Mouse (Mus musculus) mature B cell (primary cell): ENCODE measurements around the gene Dzip1.

ENCODE experiments used
- in situ Hi-C: fragments of 300-500 bp; cut with MboI; formaldehyde crosslinking; loops from 2 replicates; pipeline ENCODE4 v1.14.3; 2019

The Dzip1 gene

DNA sequence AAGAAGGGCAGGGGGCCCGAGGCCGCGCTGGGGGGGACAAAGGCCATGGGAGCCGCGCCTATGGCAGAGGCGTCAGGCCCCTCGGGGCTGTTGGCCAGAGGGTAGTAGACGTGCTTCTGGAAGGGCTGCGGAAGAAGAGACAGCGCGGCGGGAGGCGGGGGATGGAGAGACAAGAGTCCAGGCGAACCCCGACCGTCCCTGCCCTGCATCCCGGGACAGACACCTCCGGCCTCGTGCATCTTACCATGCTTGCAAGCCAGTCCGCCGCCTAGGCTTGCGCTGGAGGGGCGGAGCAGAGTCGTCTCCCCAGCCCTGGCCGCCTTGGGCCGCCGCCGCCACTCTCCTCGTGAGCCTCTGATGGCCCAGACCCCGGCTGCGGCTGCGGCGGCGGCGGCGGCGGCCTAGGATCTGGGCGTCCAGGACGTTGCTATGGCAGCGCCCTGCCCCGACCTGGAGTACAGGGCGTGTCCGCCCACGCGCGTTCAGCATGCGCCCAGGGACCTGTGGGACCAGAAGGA, 2.5 kb downstream of the Dzip1 start:
- in situ Hi-C loops: no loop called here

DNA sequence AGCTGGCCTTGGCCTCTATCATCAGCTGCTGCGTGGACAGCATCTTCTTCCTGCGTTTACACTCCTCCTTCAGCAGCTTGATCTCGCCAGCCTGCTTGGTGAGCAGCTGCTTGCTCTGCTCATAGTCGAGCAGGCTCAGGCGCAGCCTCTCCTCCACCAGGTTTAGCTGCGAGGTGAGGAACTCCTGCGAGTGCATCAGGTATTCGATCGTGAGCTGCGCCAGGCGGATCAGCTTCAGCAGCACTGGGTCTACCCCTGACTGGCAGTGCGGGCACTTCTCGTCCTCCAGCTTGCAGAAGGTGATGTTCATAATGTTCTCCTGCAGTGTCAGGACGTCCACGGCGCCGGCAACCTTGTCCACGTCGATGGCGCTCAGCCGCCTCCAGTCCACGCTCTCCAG, 3.0 kb downstream of the Dzip1 start:
- in situ Hi-C loops: no loop called here

DNA sequence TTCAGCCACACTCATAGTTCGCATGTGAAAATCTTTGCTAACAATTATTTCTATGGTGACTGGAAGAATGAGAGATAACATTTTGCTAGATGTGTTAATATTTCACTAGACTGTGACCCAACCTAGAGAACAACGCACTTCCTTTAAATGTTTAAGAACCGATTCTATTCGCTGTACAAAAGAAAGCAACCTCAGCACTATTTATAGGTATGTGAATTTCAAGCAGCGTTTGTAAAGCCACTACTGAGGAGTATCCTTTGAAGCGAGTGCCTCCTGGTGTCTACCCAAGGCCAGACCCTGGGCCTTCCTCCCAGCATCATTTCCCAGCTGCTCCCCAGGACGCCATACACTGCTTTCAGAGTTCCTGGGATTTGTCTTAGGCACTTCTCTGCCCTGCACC, 4.6 kb downstream of the Dzip1 start:
- in situ Hi-C loops: no loop called here

- in situ Hi-C loops: no loop called here
Observed at GRCm38 (mm10) chr14:118919025-118919424, 6.2 kb downstream of the Dzip1 start.

GRCm38 (mm10) chr14:118913651-118914050, 11.6 kb downstream of the Dzip1 start:
- in situ Hi-C loops: no loop called here

GRCm38 (mm10) chr14:118911521-118911920, 13.7 kb downstream of the Dzip1 start:
- in situ Hi-C loops: no loop called here

DNA sequence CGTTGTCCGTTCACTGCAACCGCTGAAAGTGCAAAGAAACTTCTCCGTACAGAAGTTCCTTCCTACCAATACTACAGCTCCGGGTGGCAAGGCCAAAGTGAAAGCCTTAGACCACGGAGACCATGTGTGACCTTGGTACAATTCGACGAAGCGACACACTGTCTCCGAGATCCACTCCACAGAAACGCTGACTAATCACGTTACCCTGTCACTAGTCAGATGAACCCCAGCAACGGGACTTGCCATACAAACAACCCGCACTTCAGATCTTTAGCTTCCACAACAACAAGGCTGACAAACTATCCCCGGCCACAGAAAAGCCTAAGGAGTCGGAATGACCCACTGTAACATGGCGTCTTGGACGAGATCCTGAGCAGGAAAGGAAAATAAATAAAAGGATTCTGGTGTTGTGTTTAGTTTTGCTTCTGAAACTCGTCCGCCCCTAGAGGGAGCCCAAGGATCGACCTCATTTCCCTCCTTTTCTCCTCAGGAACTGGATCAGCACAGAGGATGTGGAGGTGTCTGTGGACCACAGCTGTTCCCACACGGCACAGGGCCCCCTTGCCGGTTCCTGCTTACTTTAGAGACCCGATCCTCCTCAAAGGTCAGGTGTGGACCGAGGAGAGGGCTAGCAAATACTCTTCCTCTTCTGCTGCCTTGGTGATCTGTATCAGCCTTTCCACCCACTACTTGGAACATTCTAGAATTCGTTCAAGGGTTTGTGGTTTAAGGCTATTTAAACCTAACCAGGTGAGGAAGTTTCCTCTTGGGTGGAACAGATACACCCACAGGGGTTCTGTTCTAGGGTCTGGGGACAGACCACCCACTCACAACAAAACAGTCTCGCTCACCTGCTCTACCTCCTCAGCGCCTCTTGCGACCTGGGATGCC, 14.7 kb downstream of the Dzip1 start:
- in situ Hi-C loops: no loop called here

DNA sequence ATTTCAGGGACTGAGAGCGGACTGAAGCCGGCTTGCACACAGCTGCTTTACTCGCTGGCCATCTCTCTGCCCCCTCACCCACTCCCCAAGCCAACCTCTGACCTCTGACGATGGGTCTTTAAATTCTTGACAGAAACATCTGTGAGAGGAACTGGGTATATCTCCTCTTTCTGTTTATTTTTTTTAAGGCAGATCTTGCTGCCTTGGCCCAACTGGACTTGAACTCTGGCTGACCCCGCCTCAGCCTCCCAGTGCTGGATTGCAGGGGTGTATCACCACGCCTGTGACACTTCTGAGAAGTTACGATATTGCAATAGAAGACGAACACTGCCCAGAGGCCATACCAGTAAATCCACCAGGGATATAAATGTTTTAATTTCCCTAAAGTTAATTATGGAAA, 15.4 kb downstream of the Dzip1 start:
- in situ Hi-C loops: no loop called here

GRCm38 (mm10) chr14:118907592-118907991, 17.7 kb downstream of the Dzip1 start:
- in situ Hi-C loops: no loop called here

- in situ Hi-C loops: no loop called here
Observed at GRCm38 (mm10) chr14:118903867-118904562, 21.2 kb downstream of the Dzip1 start.

- in situ Hi-C loops: no loop called here
Observed at GRCm38 (mm10) chr14:118903397-118903796, 21.9 kb downstream of the Dzip1 start.

DNA sequence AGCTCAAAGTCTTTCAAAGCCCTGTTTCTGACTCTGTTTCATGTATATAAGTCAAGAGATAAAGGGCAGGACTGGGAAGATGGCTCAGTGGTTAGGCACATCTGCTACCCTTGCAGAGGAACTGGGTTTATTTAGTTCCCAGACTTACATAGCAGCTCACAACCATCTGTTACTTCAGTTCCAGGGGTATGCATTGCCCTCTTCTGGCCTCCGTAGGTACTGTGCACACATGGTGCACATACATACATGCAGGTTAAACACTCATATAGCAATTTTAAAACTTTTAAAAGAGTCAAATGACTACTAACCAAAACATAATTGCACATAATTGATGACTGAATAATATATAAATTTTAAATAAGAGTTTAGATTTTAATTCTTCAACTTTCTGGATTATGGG, 24.3 kb downstream of the Dzip1 start:
- in situ Hi-C loops: no loop called here

DNA sequence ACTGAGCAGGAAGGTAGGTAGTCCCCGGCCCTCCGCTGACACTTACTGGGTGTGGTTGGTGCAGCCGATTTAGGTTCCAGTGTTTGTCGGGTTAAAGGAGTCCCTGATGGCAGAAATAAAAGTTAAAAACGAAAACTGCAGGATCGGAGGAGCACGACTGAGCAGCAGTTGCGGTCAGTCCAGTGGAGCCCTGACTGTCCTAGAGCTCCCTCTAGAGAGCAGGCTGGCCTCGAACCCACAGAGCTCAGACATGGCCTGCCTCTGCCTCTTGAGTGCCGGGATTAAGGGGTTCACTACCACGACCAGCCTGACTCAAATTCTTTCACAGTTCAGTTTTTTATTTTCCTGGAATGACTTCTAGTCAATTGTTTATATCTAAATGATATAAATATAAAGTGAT, 25.3 kb downstream of the Dzip1 start:
- in situ Hi-C loops: no loop called here

DNA sequence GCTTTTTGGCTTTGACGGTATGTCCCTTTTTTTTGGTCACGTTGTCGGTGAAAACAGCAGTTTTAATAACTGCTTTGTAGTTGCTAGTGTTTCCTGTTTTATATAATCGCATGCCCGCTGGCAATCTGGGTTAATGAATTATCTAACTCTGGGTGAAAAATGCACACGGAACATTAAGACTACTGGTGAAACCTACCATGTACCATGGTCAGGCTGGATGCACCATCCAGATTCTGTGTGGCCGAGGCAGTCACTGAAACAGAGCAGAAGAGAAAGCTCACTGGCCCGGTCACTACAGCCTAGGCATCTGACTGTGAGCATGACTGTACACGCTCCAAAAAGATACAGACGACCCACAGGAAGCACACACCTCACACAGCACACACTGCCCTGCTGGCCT, 29.6 kb downstream of the Dzip1 start:
- in situ Hi-C loops: no loop called here

DNA sequence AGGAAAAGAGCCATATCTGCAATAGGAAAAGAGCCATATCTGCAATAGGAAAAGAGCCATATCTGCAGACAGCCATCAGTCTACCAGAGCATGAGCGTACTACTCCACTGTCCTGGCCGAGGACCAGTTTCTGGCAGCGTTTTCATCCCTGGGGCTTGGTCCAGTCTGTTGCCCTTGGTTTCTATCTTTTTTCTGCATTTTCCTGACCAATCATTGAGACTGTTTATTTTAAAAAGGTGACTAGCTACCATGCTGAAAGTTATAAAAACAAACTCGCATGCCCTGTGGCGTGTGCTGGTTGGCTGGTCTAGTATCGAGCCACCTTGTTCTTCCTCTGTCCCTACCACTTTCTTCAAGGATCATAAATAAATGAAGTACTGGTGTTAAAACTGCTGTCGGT, 30.0 kb downstream of the Dzip1 start:
- in situ Hi-C loops: no loop called here

- in situ Hi-C loops: no loop called here
Observed at GRCm38 (mm10) chr14:118890101-118890500, 35.2 kb downstream of the Dzip1 start.

GRCm38 (mm10) chr14:118884250-118884556, 41.1 kb downstream of the Dzip1 start:
- in situ Hi-C loops: no loop called here

- in situ Hi-C loops: no loop called here
Observed at GRCm38 (mm10) chr14:118883344-118884249, 41.7 kb downstream of the Dzip1 start.

DNA sequence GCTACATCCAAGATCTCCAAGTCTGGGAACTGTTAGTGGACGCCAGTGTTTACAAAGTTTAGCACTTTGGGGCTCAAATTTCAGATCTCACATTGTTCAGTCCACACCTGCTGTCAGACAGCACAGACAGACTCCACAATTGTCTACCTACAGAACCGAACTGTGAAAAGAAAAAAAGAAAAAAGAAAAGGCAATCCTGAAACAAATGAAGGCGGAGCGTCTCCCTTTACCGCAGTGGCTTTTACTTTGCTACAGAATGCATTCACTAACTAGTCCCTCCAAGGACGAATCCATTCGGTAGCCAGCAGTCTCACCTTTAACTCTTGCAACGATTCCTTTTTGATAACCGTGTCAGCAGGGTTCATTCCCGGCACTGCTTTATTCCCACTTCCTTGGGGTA, 44.6 kb downstream of the Dzip1 start:
- in situ Hi-C loops: no loop called here

DNA sequence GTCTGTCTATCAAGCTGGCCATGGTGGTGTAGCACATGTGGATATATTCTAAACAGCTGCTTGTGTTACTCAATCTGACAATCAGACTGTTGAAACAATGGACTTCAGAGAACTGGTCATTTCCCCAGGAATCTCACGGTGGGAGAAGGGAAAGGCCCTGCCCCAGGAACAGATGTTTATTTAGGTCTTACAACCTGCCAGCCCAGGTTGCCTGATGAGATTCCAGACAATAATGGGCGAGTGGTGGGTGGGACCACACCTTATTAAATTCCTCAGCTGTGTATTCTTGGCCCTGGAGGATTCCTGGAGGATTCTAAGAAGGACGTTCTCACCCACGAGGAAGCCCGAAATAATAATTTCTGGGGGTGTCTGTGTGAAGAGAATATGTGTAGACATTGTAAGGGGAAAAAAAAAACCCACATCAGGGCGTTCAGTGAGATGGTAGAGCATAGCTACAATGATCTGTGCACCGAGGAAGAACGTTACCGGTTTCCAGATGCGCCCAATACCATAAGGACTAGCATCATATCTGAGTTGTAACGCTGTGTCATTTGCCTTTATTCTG, 46.8 kb downstream of the Dzip1 start:
- in situ Hi-C loops: no loop called here

DNA sequence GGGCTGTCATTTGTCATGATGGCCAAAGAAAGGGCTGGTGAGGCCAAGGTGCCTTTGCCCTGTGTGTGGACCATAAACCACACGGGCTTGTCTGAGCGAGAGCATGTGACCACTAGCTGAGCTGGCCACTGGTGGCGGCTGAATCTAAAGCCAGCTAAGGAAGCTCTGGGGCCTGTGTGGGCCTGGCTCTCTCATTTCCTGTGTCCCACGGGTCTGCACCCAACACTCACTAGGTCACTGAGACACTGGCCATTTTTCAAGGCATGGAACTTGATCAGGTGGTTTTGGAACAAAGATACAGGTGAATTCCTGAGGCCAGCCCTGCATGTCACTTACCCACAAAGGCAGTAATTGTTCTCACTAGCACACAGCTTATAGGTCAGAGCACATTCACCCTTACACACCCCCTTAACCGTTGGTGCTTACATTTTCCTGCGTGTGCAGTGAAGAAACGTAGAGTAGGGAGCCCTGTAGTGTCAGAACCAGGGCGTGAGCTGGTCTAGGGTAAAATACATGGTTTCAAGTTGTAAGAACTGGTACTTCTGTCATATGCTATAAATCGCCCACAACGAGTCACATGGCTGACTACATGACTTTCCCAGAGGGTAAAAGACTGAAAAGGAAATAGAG, 50.4 kb downstream of the Dzip1 start:
- in situ Hi-C loops: no loop called here
